Mouse (Mus musculus) adrenal gland (tissue): ENCODE results near the gene Smim12.

ENCODE experiments used
- intact Hi-C: fragments of 180-260 bp; cut with DNase I; formaldehyde crosslinking; loops from one replicate; pipeline ENCODE4 v1.15.1; 2025

Gene Smim12

GRCm38 (mm10) chr4:127233416-127234125 is 10.0 kb upstream of the Smim12 start:
- intact Hi-C loops: no loop called here

GRCm38 (mm10) chr4:127235742-127236487 is 7.7 kb upstream of the Smim12 start:
- intact Hi-C loops: loop anchor here (5.0 kb wide), 1 partner anchor 86 kb away; no protein-coding TSS in a partner anchor

- intact Hi-C loops: loop anchor here (5.0 kb wide), 1 partner anchor 86 kb away; no protein-coding TSS in a partner anchor
Measured at GRCm38 (mm10) chr4:127236631-127237030, 7.0 kb upstream of the Smim12 start.

- intact Hi-C loops: loop anchor here (5.0 kb wide), 1 partner anchor 85 kb away; no protein-coding TSS in a partner anchor
Measured at GRCm38 (mm10) chr4:127237271-127237670, 6.3 kb upstream of the Smim12 start.

- intact Hi-C loops: loop anchor here (10.0 kb wide), 1 partner anchor 198 kb away; no protein-coding TSS in a partner anchor
Measured at GRCm38 (mm10) chr4:127242696-127243095, 888 bp upstream of the Smim12 start.

- intact Hi-C loops: loop anchor here (10.0 kb wide), 1 partner anchor 199 kb away; no protein-coding TSS in a partner anchor
Measured at GRCm38 (mm10) chr4:127243953-127244352, 369 bp downstream of the Smim12 start.

GRCm38 (mm10) chr4:127249701-127250349 is 6.2 kb downstream of the Smim12 start:
- intact Hi-C loops: loop anchor here (2.0 to 10.0 kb wide), 2 partner anchors 69 to 205 kb away; no protein-coding TSS in a partner anchor

- intact Hi-C loops: loop anchor here (2.0 kb wide), 1 partner anchor 67 kb away; no protein-coding TSS in a partner anchor
Measured at GRCm38 (mm10) chr4:127251963-127252585, 8.5 kb downstream of the Smim12 start.

- intact Hi-C loops: no loop called here
Measured at GRCm38 (mm10) chr4:127256739-127257138, 13.2 kb downstream of the Smim12 start.

- intact Hi-C loops: no loop called here
Measured at GRCm38 (mm10) chr4:127258186-127258897, 14.8 kb downstream of the Smim12 start.

- intact Hi-C loops: no loop called here
Measured at GRCm38 (mm10) chr4:127261601-127262000, 18.0 kb downstream of the Smim12 start.

GRCm38 (mm10) chr4:127263438-127264182 is 20.0 kb downstream of the Smim12 start:
- intact Hi-C loops: no loop called here

- intact Hi-C loops: no loop called here
Measured at GRCm38 (mm10) chr4:127264183-127264554, 20.6 kb downstream of the Smim12 start.

- intact Hi-C loops: no loop called here
Measured at GRCm38 (mm10) chr4:127278451-127279001, 34.9 kb downstream of the Smim12 start.

- intact Hi-C loops: no loop called here
Measured at GRCm38 (mm10) chr4:127279241-127279640, 35.7 kb downstream of the Smim12 start.

GRCm38 (mm10) chr4:127286907-127287306 is 43.3 kb downstream of the Smim12 start:
- intact Hi-C loops: no loop called here

GRCm38 (mm10) chr4:127289039-127289548 is 45.5 kb downstream of the Smim12 start:
- intact Hi-C loops: no loop called here

- intact Hi-C loops: no loop called here
Measured at GRCm38 (mm10) chr4:127292631-127293030, 49.0 kb downstream of the Smim12 start.
